Mouse (Mus musculus) kidney, adult 9 months (tissue): ENCODE measurements around the gene Fat3.
A peak's percentile ranks its signal among the peaks of the same experiment; 100 is the strongest.

Source experiments
- DNase-seq: peaks from one replicate; pipeline ENCODE4 v3.0.0; 2022

Gene Fat3

DNA sequence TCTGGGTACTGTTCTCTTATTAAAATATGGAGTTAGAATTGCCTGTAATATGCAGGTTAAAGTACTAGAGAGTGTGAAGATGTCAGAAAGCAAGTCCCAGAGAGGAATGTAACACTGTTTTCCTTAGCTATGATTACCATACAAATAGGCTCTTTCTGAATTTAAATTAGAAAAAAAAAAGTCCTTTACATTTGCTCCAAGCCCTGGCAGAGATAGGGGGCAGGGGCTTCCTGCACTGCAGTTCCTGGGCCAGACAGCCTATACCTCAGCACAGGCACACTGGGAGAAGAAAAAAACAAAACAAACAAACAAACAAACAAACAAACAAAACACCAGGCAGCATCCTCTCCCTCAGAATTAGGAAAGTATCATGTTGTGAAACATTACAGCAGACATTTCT lies 274.5 kb downstream of the Fat3 start:
- no peak for DNase-seq

DNA sequence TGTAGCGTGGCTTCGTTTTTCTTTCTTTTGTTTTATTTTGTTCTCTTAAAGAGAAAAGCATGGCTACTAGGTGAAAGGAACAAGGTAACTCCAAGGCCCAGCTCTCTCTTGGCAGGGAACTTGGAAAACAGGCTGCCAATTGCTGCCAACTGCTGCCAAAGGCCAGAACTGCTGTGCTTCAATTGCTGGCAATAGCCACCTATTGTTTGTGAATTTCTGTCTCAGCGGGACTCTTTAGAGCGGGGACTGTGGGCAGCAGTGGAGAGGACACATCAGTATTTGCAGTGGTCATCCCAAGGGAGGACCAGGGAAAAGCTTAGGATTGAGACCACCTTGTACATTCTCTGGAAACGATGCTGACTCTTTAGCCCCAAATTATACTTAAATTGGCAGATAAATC lies 279.2 kb downstream of the Fat3 start:
- DNase-seq: peak; percentile 47

GRCm38 (mm10) chr9:16216235-16216634 lies 284.9 kb downstream of the Fat3 start:
- DNase-seq: peak; percentile 31

DNA sequence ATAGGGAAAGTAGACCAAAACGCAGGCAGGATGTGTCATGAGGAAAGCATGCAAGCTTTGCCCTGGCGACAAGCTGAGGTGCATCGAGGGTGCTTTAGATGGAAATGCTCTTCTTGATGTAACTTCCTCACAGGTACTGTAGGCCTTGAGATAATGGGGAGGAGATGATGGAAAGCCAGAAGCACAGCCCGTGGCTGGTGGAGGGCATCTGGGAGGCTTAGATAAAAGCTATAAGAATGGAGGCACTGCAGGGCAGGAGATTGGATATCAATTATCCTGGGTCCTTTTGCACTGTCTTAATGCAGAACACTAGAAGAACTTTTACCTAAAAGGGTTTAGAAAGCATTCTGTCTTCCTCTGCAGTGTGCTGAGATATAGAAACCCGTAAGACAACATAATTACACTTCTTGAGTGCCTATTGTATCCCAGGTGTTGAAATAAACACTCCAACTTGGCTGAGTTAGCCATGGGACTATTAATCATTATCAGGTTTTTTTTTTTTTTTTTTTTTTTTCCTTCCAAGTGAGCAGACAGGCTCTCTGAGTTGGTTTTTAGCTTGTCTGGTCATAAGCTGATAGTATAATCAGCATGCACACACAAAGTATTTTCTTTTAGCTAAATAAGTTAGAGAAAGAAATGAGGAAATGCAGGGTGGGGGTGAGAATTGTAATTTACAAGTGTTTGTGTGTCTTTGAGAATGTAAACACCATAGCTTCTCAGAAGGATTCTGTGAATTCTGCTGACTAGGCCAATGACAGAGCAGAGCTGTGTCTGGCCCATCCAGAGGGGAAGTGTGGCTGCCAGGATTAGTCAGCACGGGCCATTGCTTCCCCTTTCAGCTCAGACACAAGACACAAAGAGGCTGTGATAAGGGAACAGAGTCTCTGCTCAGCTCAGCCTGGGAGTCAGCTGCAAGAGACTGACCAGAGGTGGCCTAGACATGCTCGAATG lies 286.1 kb downstream of the Fat3 start:
- DNase-seq: peak; percentile 56

- DNase-seq: no peak
These were observed 287.8 kb downstream of the Fat3 start for GRCm38 (mm10) chr9:16213324-16213723.

GRCm38 (mm10) chr9:16212628-16213027 lies 288.5 kb downstream of the Fat3 start:
- DNase-seq: no peak

DNA sequence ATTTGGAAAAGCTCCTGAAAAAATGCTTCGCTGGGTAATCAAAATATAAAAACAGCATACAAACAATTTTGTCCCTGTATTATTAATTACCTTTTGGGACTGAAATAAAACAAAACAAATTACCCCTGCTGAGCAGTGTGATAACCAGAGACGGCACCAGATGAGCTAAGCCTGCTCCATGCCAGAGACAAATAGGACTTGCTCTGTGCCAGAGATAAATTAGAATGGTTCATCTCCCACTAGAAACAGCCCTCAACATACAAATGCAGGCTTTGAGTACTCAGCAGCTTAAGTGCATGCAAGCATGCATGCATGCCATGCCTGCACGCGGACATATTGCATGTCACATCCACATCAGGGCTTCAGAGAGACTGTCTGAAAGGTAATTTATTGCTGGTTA lies 288.9 kb downstream of the Fat3 start:
- no peak for DNase-seq

DNA sequence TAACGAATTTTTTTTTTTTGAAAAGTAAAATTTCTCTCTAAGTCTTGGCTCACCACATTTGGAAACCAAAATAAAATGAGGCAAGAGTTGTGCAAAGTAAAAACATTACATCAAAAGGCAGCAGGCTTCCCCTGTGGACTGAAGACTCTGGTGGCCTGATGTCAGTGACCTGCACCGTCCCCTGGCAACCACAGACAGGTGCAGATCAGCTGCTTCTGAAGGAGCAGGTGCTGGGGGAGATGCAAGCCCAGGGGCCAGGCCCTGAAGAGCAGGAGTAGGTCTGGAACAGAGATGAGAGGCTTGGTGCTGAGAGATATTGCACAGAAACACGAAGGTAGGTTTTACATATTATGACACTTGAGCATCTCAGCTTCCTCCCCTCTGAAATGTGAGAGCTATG lies 289.6 kb downstream of the Fat3 start:
- no peak for DNase-seq

- no peak for DNase-seq
These were observed 298.8 kb downstream of the Fat3 start for GRCm38 (mm10) chr9:16202296-16202695.

DNA sequence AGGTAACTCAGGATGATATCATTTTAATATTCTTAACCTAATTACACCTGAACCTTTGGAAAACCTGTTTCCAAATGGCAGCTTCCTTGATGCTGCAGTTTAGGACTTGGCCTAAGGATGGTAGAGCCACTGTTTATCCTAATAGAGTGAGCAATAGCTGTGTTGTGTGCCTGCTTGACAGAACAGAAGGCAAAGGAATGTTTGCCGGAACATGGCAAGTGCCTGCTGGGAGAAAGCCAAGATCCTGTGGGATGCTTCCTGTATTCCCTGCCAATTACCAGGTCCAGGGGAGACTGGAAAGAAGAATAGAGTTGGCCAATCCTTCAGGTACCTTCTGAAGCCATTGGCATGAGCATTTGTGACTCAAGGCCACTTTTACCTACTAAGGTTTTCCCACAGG lies 300.1 kb downstream of the Fat3 start:
- no peak for DNase-seq

- DNase-seq: no peak
These were observed 314.6 kb downstream of the Fat3 start for GRCm38 (mm10) chr9:16186461-16186860.

DNA sequence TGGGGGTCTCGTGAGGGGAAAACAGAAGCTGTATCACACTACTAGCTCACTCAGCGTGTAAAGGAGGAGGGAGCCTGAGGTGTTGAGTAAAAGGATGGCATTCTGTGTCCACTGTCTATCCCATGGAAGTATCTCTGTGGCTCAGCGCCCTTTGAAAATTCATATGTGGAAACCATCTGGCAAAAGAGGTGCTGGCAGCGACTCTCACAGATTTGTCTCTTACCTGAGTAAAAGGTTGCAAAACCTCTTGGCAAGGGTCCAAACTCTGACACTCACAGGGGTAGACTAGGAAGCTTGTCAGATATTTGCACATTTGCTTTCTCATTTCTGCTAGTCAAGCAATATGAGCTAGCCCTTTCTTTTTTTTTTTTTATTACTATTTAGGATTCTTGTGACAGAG lies 331.8 kb downstream of the Fat3 start:
- DNase-seq: no peak

- DNase-seq: no peak
These were observed 333.0 kb downstream of the Fat3 start for GRCm38 (mm10) chr9:16168051-16168450.

GRCm38 (mm10) chr9:16159366-16159765 lies 341.7 kb downstream of the Fat3 start:
- no peak for DNase-seq

DNA sequence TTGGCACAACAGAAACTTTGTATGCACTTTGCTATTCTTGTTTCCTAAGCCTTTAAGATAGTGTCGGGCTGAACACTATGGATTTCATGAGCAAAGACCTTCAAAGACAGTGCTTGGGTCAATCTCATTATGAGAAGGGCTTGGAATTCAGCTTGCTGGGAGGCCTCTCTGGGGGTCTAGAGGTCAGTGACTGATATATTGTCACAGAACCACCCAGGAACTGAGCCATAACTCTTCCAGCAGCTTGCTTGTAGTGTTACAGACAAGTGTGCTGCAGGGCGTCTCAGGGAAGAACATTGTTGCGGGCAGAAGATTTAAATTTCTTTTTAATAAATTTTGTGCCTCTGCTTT lies 347.5 kb downstream of the Fat3 start:
- DNase-seq: no peak

- no peak for DNase-seq
These were observed 348.1 kb downstream of the Fat3 start for GRCm38 (mm10) chr9:16152756-16153579.

GRCm38 (mm10) chr9:16150046-16150445 lies 351.0 kb downstream of the Fat3 start:
- no peak for DNase-seq

GRCm38 (mm10) chr9:16147735-16148134 lies 353.4 kb downstream of the Fat3 start:
- DNase-seq: no peak

- no peak for DNase-seq
These were observed 356.4 kb downstream of the Fat3 start for GRCm38 (mm10) chr9:16144684-16145083.

DNA sequence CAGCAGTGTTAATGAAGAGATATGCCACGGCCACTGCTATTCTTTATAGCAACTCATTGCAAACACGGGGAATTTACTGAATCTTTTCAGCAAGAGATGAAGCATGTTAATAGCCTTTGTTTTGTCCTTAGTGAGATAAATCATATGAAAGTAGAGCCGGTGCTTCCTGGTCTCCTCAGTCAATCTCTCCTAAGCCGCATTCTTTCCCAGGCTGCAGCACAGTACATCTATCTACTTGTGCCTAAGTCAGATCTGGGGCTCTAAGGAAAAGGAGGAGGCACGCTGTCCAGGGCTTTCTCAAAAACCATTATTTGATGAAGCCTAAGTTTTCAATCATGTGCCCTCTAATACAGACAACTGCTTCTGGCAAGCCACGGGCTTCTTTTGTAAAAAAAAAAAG lies 361.8 kb downstream of the Fat3 start:
- DNase-seq: no peak

GRCm38 (mm10) chr9:16133098-16133497 lies 368.0 kb downstream of the Fat3 start:
- no peak for DNase-seq

DNA sequence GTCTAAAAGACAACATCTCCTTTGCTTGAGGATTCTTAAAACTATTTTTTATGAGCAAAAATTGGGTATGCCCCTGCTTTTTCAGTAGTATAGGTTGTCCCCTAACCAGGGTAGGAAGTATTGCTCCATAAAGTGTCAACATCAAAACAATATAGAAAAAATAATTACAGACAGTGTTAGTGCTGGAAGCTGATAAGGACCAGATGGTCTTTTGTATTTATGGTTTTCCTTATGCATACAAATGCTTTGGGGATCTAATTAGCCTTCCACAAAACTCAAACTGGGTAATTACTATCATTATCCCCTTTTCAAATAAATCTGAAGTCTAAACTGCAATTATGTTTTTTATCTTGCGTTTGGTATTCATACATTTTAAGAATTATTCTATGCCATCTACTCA lies 368.5 kb downstream of the Fat3 start:
- no peak for DNase-seq

GRCm38 (mm10) chr9:16121756-16122155 lies 379.3 kb downstream of the Fat3 start:
- DNase-seq: no peak
